Mouse (Mus musculus) kidney, postnatal 4 days (tissue): ENCODE results near the gene Klhl12.
"Not testable (repeated sequence)": the region's sequence is repeated elsewhere in the genome, so short reads cannot be mapped to it uniquely, and the experiment has no call there.

ENCODE experiments used
- DNase-seq, 2 experiments: peaks; one replicate each; pipeline ENCODE4 v3.0.0; 2021; ENCODE audit warnings: mixed read lengths in 2 of 2

The Klhl12 gene

DNA sequence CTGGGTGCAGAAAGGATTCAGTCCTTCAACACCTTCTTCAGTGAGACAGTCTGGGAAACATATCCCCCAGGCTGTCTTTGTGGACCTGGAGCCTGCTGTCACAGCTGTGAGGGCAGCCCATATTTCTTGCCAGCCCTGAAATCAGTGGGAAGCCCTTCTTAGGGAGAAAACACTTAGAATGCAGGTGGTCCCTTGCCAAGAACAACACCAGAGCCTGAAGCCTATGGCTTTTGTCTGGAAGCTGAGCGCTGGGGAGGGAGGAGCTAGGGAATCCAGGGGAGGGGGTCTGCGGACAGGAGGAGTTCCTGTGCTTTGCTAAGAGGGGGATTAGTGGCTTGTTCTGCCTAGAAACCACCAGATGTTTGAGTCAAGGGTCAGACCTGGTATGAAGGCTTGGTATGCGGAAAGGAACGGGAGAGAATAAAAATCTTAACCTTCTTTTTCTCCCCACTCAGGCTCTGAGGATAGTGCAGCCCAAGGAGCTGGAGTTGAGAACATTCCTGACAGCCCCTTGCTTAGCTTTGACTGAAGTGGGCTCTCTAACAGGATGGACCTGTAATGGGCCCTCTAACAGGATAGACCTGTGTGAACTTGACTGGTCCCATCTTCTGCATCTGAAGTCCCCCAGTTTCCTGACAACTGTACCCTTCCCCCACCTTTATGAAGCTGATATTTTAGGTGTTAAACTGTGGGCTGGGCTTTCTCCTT lies 61.3 kb downstream of the Klhl12 start:
- peak; percentile 68 to 75 for DNase-seq

DNA sequence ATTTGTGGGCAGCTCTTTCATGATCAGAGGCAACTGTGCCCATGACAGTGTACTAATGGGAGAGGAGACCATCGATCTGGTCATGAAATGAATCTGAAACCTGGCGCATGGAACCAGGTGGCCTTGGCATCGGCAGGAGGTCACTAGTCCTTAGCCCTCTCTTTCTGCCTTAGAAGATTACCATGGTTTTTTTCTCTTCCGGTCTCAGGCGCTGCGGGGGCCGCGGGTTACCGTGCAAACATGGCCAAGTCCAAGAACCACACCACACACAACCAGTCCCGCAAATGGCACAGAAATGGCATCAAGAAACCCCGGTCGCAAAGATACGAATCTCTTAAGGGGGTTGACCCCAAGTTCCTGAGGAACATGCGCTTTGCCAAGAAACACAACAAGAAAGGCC lies 62.5 kb downstream of the Klhl12 start:
- not testable (repeated sequence) for DNase-seq

DNA sequence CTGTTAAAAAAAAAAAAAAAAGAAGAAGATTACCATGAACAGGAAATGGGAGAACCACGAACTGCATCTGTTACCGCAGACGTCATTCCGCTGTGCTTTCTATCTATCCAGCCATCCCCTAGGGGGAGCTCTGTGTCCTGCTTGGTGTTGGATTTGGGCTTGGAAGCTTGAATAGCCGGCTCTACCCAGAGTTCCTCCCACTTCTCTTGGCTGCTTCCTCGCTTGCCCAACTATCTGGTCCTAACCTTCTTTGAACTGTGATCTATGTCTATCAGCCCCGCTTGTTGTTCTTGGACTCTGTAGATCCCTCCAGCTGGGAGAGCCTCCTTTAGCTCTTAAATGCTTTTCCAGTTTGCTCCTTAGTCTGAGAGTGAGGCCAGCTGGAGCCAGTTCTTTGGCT lies 63.3 kb downstream of the Klhl12 start:
- peak; percentile 86 to 91 for DNase-seq

DNA sequence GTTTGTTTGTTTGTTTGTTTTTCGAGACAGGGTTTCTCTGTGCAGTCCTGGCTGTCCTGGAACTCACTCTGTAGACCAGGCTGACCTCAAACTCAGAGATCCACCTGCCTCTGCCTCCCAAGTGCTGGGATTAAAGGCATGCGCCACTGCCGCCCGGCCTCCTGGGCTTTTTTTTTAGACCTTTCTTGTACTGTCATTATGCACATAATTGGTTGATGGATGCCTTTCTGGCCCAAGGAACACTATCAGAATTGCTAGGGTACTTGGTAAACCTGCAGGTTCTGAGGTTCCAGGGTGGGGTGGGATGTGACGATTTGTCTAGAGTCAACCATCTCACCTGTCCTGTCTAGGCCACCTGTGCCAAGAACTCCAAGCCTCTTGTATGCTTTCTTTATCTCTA lies 63.9 kb downstream of the Klhl12 start:
- DNase-seq, result not testable (repeated sequence)

DNA sequence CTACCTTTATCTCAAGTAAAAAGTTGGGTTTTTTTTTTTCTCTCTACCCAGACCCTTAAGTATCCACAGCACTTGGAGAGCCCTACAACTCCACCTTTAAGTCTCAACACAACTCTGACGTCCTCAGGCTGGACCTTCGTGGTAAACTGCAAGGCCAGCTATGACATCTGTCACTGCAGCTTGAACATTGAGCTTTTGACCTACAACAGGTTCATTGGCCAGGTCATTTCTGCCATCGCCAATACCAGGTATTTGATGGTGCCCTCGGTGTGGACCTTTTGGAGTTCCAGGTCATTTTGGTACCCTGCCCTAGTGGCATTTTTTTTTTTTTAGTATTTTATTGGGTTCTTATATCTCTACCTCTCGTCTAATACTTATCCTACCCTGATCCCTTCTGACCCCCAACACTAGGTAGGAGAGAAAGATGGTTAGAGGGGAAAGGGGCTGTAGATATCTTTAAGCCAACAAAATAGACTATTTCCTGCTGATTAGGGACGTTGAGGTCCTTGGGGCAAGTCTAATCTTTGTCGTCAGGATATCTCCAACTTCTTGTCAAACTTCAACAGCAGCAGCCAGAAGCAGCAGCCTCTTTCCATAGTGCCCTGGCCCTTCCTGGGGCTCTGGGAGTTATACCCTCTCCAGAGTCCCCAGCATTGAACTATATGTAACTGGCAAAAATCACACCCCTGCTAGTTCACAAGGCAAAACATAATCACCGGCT lies 64.8 kb downstream of the Klhl12 start:
- no peak for DNase-seq

DNA sequence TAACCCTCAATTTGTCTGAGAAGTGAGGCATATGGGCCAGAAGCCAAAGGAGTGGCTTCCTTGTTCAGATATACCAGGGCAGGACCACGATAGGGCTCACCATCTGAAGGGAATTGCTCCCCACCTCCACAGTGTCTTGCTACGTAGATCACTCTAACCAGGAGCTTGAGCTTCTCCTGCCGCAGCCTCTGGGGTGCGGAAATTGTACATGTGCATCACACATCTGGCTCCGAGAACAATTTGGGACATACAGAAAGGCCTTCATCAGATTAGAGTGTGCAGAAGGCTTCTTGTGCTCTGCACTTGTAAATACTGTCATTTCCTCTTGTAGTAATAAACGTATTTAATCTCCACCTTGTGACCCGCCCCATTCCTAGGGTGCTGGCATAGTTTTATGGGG lies 65.8 kb downstream of the Klhl12 start:
- DNase-seq, result no peak

DNA sequence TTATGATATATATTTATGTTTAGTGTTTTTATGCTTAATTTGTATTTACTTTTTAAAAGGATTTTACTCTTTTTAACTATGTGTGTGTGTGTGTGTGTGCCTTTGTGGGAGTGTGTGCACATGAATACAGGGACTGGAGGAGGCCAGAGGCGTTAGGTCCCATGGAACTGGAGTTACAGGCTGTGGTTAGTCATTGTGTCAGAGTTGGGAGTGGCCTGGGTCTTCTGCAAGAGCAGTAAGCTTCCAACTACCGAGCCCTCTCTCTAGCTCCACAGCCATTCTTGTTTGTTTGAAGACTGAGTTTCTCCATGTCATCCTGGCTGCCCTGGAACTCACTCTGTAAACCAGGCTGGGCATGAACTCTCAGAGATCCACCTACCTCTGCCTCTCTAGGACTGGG lies 67.0 kb downstream of the Klhl12 start:
- no peak for DNase-seq

DNA sequence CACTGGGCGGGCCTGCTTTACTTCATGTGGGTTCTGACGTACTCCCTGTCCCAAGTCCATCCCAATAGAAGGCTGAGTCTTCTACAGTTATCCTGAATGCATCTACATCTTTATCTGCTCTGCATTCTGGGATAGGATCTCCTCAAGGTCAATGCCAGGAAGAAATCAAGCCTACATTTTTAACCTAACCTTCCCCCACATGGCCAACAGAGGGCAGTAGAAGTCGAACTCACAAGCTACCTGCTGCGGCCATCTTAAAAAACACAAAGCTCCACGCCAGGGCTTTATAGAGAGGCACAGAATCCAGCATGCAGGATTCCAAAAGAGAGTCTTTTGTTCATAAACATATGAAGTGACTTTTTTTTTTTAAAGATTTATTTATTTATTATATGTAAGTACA lies 69.1 kb downstream of the Klhl12 start:
- peak in 1 of 2 experiments; percentile 31 for DNase-seq

DNA sequence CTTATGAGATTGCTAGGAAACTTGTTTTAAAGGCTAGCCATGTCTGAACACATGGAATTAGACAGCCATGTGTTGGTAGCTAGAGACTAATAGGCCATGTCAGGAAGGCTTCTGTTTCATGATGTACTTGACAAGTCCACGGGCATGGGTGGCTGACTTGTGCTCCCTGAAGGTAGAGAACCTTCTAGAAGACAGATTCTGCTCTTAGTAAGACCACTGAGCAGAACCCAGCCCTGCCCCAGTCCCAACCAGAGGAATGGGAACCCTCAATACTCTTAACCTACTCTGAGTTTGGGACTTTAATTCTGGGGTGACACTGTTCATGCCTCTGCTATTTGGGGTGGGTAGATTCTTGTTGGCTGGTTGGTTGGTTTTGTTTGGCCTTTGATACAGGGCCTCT lies 69.7 kb downstream of the Klhl12 start:
- no peak for DNase-seq

DNA sequence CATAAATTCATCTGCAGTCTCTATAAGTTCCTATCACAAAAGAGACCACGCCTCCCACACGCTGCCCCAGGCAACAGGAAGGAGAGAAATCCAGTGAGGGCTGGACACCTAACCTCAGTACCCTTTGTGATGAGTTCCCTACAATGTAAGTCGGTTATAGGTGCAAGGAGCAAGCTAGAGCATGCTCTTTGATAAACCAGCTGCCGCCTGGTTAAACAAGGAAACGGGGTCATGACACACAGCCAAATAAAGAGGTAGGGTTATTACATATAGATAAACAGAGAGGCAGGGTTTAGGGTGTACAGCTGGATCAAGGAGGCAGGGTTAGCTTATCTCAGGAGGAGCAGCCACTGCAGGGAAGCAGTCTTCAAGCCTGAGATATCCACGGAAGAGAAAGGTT lies 71.4 kb downstream of the Klhl12 start:
- DNase-seq, result no peak

DNA sequence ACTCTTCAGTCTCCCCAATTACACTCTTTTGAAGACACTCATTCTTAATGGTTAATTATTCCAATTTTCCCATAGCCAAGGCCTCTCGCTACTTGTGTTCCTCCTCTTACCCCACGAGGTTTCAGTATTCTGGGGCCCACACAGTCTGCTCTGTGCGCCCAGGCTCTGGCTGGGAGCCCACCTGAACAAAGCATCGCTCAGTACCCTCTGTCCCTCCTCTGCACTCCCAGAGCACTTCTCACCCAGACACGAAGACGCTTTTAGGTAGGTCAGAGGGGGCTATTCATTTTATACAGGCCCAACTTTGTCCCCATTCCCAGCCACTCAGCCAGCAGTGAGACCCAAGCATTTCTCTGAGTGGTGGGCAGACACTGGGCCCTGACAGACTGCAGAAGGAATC lies 75.3 kb downstream of the Klhl12 start:
- DNase-seq, result no peak

DNA sequence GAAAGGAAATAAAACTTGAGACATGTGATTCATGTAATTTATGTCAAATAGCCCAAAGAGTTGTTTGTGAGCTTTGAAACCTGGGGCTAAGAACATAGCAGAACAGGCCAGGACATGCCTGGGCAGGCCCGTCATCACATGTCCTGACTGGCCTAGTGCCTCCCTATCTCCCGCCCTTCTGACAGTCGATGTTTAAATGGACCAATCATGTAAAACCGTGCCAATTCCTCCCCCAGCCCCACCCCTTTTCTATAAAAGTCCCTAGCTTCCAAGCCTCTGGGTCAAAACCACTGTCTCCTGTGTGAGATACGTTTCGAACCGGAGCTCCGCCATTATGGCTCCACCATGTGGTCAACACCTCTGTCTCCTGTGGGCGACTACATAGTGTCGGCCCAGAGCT lies 78.4 kb downstream of the Klhl12 start:
- not testable (repeated sequence) for DNase-seq

DNA sequence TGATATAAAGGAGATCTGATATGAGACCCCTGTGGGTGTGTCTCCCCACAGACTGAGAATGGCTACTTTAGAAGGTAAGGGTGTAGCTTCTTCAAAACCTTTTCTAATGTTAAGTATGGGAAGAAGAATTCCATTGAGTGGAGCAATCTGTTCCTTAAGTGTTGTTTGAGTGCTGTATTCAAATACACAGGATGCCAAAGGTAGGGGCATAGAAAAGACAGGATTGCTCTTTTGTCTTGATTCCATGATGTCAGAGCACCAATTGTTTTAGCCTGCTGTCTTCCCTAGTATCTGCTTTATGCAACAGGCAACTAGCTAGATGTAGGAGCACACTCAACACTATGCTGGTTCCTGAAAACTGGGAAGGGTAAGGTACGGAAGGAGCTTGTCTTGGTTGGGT lies 79.7 kb downstream of the Klhl12 start:
- no peak for DNase-seq

DNA sequence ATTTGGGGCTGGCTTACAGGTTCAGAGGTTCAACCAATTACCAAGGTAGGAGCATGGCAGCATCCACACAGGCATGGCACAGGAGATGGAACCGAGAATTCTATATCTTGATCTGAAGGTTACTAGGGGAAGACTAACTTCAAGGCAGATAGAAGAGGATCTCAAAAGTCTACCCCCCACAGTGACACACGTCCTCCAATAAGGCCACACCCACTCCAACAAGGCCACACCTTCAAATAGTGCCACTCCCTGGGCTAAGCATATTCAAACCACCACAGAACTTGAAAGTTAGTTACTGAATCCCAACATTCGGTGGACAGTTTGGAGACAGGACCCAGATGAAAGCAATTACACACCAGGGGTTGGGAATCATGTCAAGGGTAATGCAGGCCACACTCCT lies 80.2 kb downstream of the Klhl12 start:
- DNase-seq, result no peak

DNA sequence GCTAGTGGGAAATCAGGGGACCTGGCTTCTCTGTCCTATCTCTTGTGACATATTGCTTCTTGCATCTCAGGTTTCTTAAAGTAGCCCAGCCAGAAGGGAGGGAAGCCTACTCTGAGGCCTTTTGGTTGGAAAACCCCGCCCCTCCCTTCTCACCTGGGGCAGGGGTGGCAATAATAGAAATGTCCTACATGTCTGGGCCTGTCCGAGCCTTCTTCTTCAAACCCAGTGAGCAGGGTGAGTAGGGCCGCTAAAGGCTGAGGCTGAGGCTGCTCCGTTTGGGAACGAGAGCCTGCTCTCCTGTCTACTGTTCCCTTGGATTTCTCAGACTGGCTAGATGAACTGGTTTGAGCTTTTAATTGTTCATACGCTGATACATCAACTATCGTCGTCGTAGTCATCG lies 85.3 kb downstream of the Klhl12 start:
- DNase-seq, result no peak
